Mouse (Mus musculus) stomach, postnatal 0 days (tissue): Measurements from ENCODE around the gene Itgax.

Experiments used
- CTCF ChIP-seq: IDR thresholded peaks from 2 replicates; pipeline ENCODE4 v1.5.1; 2016; ENCODE audit warnings: antibody characterized with exemption, low read depth, mild to moderate bottlenecking, moderate library complexity
- EP300 ChIP-seq: optimal IDR thresholded peaks from 2 replicates; pipeline ENCODE3; 2016; ENCODE audit warnings: antibody characterized with exemption

DNA sequence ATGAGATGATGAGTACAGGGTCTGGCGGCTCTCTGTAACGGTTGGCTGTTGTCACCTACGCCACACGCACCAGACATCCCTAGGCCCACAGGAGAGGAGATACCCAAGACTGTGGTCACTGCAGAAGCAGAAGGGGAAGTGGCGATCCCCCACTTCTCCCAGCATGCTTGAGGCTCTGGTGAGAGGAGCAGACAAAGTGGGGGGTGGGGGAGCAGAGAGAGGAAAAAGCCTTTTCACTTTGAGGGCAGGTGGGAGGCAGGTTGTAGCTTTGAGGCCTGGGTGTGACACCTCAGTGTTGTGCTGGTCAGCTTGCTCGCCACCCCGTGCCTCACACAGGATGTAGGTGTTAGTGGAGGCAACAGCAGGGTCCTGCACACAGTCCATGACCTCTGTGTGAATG is 50.8 kb downstream of the Itgax start:
- TF ChIP-seq CTCF (no peak), EP300 (no peak)
